Mouse (Mus musculus) liver, postnatal 0 days (tissue): ENCODE measurements around the gene Hoxa13.

Experiments used
- CTCF ChIP-seq: sonication (generic); IDR thresholded peaks from 2 replicates; pipeline ENCODE4 v1.5.1; 2016; ENCODE audit warnings: antibody characterized with exemption, low read depth
- EP300 ChIP-seq: IDR thresholded peaks from 2 replicates; pipeline ENCODE4 v1.6.1; 2016; ENCODE audit warnings: antibody characterized with exemption, low read depth, mild to moderate bottlenecking

GRCm38 (mm10) chr6:52245040-52245756 lies 15.5 kb downstream of the Hoxa13 start:
- TF ChIP-seq CTCF (no peak), EP300 (no peak)
